Mouse (Mus musculus): Measurements from ENCODE around the gene Ap1g1.

DNA sequence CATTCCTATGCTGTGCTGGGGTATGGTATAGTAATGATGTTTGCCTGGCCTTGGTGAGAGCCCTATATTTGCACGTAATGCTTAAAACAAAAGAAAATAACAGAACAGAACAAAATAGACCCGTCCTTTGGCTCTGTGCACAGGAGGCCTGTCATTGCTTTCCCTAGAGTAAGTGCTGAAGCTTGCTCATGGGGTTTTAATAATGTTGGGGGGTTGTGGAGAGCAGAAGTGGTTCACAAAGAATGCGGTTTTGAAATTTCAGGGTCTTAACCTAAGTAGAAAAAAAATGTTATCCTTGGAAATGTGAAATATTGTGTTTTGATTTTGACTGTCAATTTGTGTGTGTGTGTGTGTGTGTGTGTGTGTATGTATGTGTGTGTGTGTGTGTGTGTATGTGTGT, 70.6 kb downstream of the Ap1g1 start:
- TF ChIP-seq CTCF (IDR thresholded peaks at IDR 0.05): no peak
- no peak for TF ChIP-seq EP300 (IDR thresholded peaks at IDR 0.05)

All from lung, postnatal 0 days (tissue).